Mouse (Mus musculus): Measurements from ENCODE around the gene Agps. TPM values are rescaled to one million over a fixed set of nuclear protein-coding genes. Genes with fewer than 3 reads are reported as not detected.

Agps gene
- 10 to 100 TPM; 47.2 to 56.5 TPM for total RNA-seq (2021)
- long read RNA-seq, experiment 1, full-length matches to known transcripts, result 17 of 23 reads
- long read RNA-seq, experiment 1, partial matches to known transcripts, result 1 of 23 reads
- long read RNA-seq, experiment 1, other reads (novel, unspliced or antisense), result 5 of 23 reads
- long read RNA-seq, experiment 2, full-length matches to known transcripts, result 21 of 36 reads
- long read RNA-seq, experiment 2, partial matches to known transcripts, result 2 of 36 reads
- long read RNA-seq, experiment 2, other reads (novel, unspliced or antisense), result 13 of 36 reads

- DNase-seq (ENCODE audit: low spot score in 2 of 2), result peak; percentile 82 to 84
Observed at GRCm38 (mm10) chr2:75831881-75832633, at the start of gene Agps. Gene Agps (plus strand): TSS chr2:75832177.

GRCm38 (mm10) chr2:75786075-75786474 lies 45.9 kb upstream of the Agps start:
- peak in 1 of 2 experiments; percentile 36 for DNase-seq (ENCODE audit: low spot score in 2 of 2)

- DNase-seq (ENCODE audit: low spot score in 2 of 2), result no peak
Observed at GRCm38 (mm10) chr2:75788511-75788910, 43.5 kb upstream of the Agps start.

DNA sequence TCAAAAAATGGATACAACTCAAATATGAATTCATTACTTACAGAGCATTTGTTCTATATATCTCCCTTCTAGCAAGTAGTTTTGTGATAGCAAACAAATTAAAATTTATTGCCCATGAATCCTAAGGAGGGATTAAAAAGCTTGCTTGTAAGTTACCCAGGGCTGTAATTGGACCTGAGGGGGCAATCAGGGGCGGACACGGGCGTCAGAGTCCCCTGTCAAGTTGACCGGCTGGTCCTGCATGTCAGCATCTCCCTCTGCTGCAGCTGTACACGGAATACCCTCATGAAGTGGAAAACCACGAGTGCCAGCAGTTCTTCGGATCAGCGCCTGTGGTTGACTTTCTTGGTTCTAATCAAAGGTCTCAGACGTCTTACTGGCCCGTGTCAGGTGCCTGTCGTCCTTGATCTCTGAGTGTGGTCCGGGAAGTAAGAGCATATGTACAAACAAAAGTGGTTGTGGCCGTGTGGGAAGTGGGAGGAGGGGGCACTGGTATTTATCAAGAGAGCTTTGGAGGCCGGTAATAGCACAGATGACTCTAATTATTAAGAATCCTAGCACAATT lies 41.9 kb upstream of the Agps start:
- DNase-seq (ENCODE audit: low spot score in 2 of 2), result no peak

GRCm38 (mm10) chr2:75791561-75792308 lies 40.2 kb upstream of the Agps start:
- DNase-seq (ENCODE audit: low spot score in 2 of 2), result no peak

GRCm38 (mm10) chr2:75792377-75793203 lies 39.4 kb upstream of the Agps start:
- DNase-seq (ENCODE audit: low spot score in 2 of 2), result no peak

- DNase-seq (ENCODE audit: low spot score in 2 of 2), result no peak
Observed at GRCm38 (mm10) chr2:75796181-75796580, 35.8 kb upstream of the Agps start.

GRCm38 (mm10) chr2:75798434-75798970 lies 33.5 kb upstream of the Agps start:
- no peak for DNase-seq (ENCODE audit: low spot score in 2 of 2)

DNA sequence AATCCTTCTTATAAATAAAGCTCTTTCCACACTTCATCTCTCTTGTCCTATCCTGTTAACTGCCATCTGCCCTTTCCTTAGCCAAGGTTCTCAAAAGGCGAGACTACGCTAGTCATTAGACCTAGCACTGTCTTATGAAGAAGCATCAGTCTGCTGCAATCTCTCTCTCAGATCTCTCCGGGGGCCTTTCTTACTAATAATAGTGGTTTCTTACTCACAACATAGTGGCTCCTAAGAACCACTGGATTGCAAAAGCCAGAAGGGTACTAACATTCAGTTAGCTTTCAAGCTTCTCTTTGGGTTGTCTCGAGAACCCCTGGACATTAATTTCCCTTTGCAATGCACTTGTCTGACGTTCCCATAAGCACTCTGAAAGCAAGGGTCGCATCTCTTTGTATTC lies 26.2 kb upstream of the Agps start:
- DNase-seq (ENCODE audit: low spot score in 2 of 2), result no peak

GRCm38 (mm10) chr2:75806891-75807290 lies 25.1 kb upstream of the Agps start:
- DNase-seq (ENCODE audit: low spot score in 2 of 2), result no peak

- DNase-seq (ENCODE audit: low spot score in 2 of 2), result no peak
Observed at GRCm38 (mm10) chr2:75807460-75807859, 24.5 kb upstream of the Agps start.

GRCm38 (mm10) chr2:75814880-75815279 lies 17.1 kb upstream of the Agps start:
- DNase-seq (ENCODE audit: low spot score in 2 of 2), result no peak

GRCm38 (mm10) chr2:75815521-75815920 lies 16.5 kb upstream of the Agps start:
- DNase-seq (ENCODE audit: low spot score in 2 of 2), result no peak

GRCm38 (mm10) chr2:75816673-75817072 lies 15.3 kb upstream of the Agps start:
- DNase-seq (ENCODE audit: low spot score in 2 of 2), result no peak

- DNase-seq (ENCODE audit: low spot score in 2 of 2), result no peak
Observed at GRCm38 (mm10) chr2:75818719-75819118, 13.3 kb upstream of the Agps start.

DNA sequence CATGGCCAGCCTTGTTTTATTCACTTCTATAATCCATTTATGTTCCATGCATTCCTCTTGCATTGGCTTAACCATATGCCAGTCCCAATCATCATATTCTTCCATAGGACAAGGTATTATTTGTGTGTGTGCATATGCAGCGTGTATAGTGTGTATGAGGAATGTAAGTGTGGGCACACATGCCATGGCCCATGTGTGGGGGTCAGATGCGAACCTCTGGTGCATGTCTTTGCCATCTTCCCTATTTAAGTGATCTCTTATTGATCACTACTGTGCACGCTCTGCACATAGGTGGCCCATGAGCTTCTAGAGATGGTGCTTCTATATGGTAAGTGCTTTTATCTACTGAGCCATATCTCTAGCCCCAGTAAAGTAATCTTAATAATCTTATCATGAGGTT lies 12.2 kb upstream of the Agps start:
- no peak for DNase-seq (ENCODE audit: low spot score in 2 of 2)

DNA sequence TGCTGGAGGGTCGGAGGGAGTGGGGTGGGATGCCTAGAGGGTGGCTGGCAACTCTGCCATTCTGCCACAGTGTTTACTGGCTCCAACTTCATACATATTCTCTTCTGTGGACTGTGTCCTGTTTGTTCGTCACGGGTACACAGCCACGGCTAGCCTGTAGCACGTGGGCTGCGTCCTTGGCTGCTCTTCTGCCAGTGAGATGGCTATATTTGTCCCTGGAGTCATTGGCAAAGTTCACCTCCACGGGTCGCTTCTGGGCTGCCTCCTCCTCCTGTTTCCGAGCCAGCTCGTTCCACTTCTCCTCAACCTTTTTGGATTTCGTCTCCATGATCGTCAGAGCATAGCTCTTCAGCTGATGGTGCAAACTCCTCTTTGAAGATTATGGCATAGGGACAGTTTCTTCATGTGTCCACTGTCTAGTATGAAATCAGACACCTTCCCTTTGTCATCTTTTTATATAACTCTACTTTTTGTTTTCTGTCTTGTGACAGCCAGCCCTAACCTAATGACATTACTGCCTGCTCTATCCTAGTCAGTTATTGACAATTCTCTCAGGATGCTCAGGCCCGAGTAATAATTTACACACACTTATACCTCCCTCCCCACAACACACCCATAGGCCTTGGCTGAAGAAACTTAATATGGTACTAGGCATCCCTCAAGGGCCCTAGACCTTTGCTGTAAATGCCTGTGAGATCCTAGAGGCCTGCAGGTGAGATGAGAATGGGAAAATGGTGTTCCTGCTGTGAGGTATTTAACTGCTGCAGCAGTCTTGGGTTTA lies 9.8 kb upstream of the Agps start:
- DNase-seq (ENCODE audit: low spot score in 2 of 2), result no peak

GRCm38 (mm10) chr2:75823736-75824135 lies 8.2 kb upstream of the Agps start:
- no peak for DNase-seq (ENCODE audit: low spot score in 2 of 2)

DNA sequence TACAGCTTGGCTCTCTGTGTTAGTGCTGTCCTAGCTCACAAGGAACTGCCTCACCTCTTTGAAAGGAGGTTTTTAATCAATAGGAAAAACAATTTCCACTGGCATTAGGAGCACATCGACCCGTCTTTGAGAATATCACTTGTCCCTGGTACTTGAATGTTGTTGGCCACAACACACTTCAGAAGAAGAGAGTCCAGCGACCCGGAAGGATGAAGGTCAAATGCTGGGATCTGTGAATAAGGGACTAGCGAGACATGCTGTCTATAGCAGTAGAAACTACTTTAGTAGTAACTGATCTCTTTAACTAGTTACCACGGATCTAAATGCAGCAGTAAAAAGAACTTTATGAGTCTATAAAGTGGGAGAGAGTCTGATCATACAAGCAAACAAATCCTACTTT lies 7.8 kb upstream of the Agps start:
- DNase-seq (ENCODE audit: low spot score in 2 of 2), result no peak

- DNase-seq (ENCODE audit: low spot score in 2 of 2), result no peak
Observed at GRCm38 (mm10) chr2:75824846-75825245, 7.1 kb upstream of the Agps start.

All from layer of hippocampus, postnatal 14 days (tissue).